Mouse (Mus musculus): ENCODE results near the gene 1700092M07Rik. TPM values are rescaled to one million over a fixed set of nuclear protein-coding genes. Genes with fewer than 3 reads are reported as not detected.
A peak's percentile ranks its signal among the peaks of the same experiment; 100 is the strongest.

1700092M07Rik gene
- polyA plus RNA-seq, 2 experiments = 0.63 to 0.65 TPM

- no peaks in the 10 kb centered on the region; the same call in 1 of the 2 replicates for H3K9me3 ChIP-seq (ENCODE audit: control insufficient read depth, low read length)
- peak within 1 kb of the TSS; percentile 89 to 94 for H3K4me3 ChIP-seq (ENCODE audit: insufficient read depth in 1 of 2, low read depth in 2 of 2, low read length in 2 of 2)
- peaks cover 24 to 28% of the 10 kb centered on the region in 2 experiments for H3K4me1 ChIP-seq (replicated peaks; ENCODE audit: control insufficient read depth in 2 of 2, insufficient read depth in 2 of 2, low read length in 1 of 2)
- peak within 1 kb of the TSS; percentile 92 for H3K4me2 ChIP-seq (ENCODE audit: low read depth)
- TF ChIP-seq EP300 (IDR thresholded peaks at IDR 0.05; ENCODE audit: low read depth) = no peak
- peak; percentile 40 for TF ChIP-seq CTCF (IDR thresholded peaks at IDR 0.05; ENCODE audit: low read depth)
- 17% methylated on average over 29 of the region's 29 CpGs for WGBS (ENCODE audit: insufficient replicate concordance)
- ATAC-seq (ENCODE audit: insufficient read depth) = no peak
- peaks cover 67% of the 10 kb centered on the region for H3K36me3 ChIP-seq (replicated peaks; ENCODE audit: control insufficient read depth, insufficient read depth, low read depth)
- no peaks in the 10 kb centered on the region for H3K27me3 ChIP-seq (ENCODE audit: control insufficient read depth, insufficient read depth, low read length)
- DNase-seq (ENCODE audit: low read depth in 3 of 3, low spot score in 3 of 3) = peak in 1 of 3 experiments; percentile 50
- peak within 1 kb of the TSS; percentile 93 for H3K9ac ChIP-seq (replicated peaks)
- H3K27ac ChIP-seq = peak within 1 kb of the TSS; percentile 80
These were observed 30.2 kb downstream of the 1700092M07Rik start, which contains the start of gene Tmem223 for GRCm38 (mm10) chr19:8770567-8771270. Gene Tmem223, plus strand, starts transcription at chr19:8770996.

GRCm38 (mm10) chr19:8772996-8773395 lies 32.5 kb downstream of the 1700092M07Rik start:
- Histone ChIP-seq H3K27ac (peak overlapping the region; percentile 88), H3K9me3 (ENCODE audit: control insufficient read depth, low read length) (no peaks in the 10 kb centered on the region), H3K4me2 (ENCODE audit: low read depth) (peak overlapping the region; percentile 98), H3K4me3 (ENCODE audit: insufficient read depth in 1 of 2, low read depth in 2 of 2, low read length in 2 of 2) (peak overlapping the region; percentile 79 to 87), H3K9ac (replicated peaks) (peak overlapping the region; percentile 96), H3K36me3 (replicated peaks; ENCODE audit: control insufficient read depth, insufficient read depth, low read depth) (peaks cover 47% of the 10 kb centered on the region), H3K27me3 (ENCODE audit: control insufficient read depth, insufficient read depth, low read length) (no peaks in the 10 kb centered on the region), H3K4me1 (replicated peaks; ENCODE audit: control insufficient read depth in 2 of 2, insufficient read depth in 2 of 2, low read length in 1 of 2) (peaks cover 27 to 32% of the 10 kb centered on the region in 2 experiments)
- DNase-seq (ENCODE audit: low read depth in 3 of 3, low spot score in 3 of 3) (peak in 2 of 3 experiments; percentile 56 to 59), ATAC-seq (ENCODE audit: insufficient read depth) (peak; percentile 44; the same call in 1 of the 2 replicates)
- WGBS (ENCODE audit: insufficient replicate concordance) = 14% methylated on average over 5 of the region's 5 CpGs
- TF ChIP-seq CTCF (IDR thresholded peaks at IDR 0.05; ENCODE audit: low read depth) (no peak), EP300 (IDR thresholded peaks at IDR 0.05; ENCODE audit: low read depth) (no peak)

GRCm38 (mm10) chr19:8773409-8773808 lies 32.9 kb downstream of the 1700092M07Rik start:
- Histone ChIP-seq H3K4me3 (ENCODE audit: insufficient read depth in 1 of 2, low read depth in 2 of 2, low read length in 2 of 2) (peak overlapping the region; percentile 79 to 87), H3K27me3 (ENCODE audit: control insufficient read depth, insufficient read depth, low read length) (no peaks in the 10 kb centered on the region), H3K36me3 (replicated peaks; ENCODE audit: control insufficient read depth, insufficient read depth, low read depth) (peaks cover 45% of the 10 kb centered on the region), H3K4me1 (replicated peaks; ENCODE audit: control insufficient read depth in 2 of 2, insufficient read depth in 2 of 2, low read length in 1 of 2) (peaks cover 27 to 32% of the 10 kb centered on the region in 2 experiments), H3K4me2 (ENCODE audit: low read depth) (peak overlapping the region; percentile 98), H3K9ac (replicated peaks) (peak overlapping the region; percentile 96), H3K9me3 (ENCODE audit: control insufficient read depth, low read length) (no peaks in the 10 kb centered on the region), H3K27ac (peak overlapping the region; percentile 88)
- no peak for ATAC-seq (ENCODE audit: insufficient read depth)
- no peak for TF ChIP-seq CTCF (IDR thresholded peaks at IDR 0.05; ENCODE audit: low read depth)
- TF ChIP-seq EP300 (IDR thresholded peaks at IDR 0.05; ENCODE audit: low read depth) = no peak
- 12% methylated on average over 6 of the region's 6 CpGs for WGBS (ENCODE audit: insufficient replicate concordance)
- no peak for DNase-seq (ENCODE audit: low read depth in 3 of 3, low spot score in 3 of 3)

- 0 out of 2 replicates have a peak, but pooled peaks have one; percentile 25 for TF ChIP-seq EP300 (IDR thresholded peaks at IDR 0.05; ENCODE audit: low read depth)
- peak; percentile 21 for TF ChIP-seq CTCF (IDR thresholded peaks at IDR 0.05; ENCODE audit: low read depth)
- peak; percentile 88 for ATAC-seq (ENCODE audit: insufficient read depth)
- WGBS (ENCODE audit: insufficient replicate concordance) = under 1% methylated on average over 68 of the region's 68 CpGs
- peak; percentile 89 to 92 (median 92) for DNase-seq (ENCODE audit: low read depth in 3 of 3, low spot score in 3 of 3)
- no peaks in the 10 kb centered on the region for H3K9me3 ChIP-seq (ENCODE audit: control insufficient read depth, low read length)
- H3K4me3 ChIP-seq (ENCODE audit: insufficient read depth in 1 of 2, low read depth in 2 of 2, low read length in 2 of 2) = peak within 1 kb of the TSS; percentile 79 to 87
- peak within 1 kb of the TSS; percentile 98 for H3K4me2 ChIP-seq (ENCODE audit: low read depth)
- peaks cover 27 to 32% of the 10 kb centered on the region in 2 experiments for H3K4me1 ChIP-seq (replicated peaks; ENCODE audit: control insufficient read depth in 2 of 2, insufficient read depth in 2 of 2, low read length in 1 of 2)
- H3K27me3 ChIP-seq (ENCODE audit: control insufficient read depth, insufficient read depth, low read length) = no peaks in the 10 kb centered on the region
- H3K9ac ChIP-seq (replicated peaks) = peak within 1 kb of the TSS; percentile 96
- H3K27ac ChIP-seq = peak within 1 kb of the TSS; percentile 88
- peaks cover 39% of the 10 kb centered on the region for H3K36me3 ChIP-seq (replicated peaks; ENCODE audit: control insufficient read depth, insufficient read depth, low read depth)
These were observed 33.7 kb downstream of the 1700092M07Rik start, which contains the start of gene Tmem179b for GRCm38 (mm10) chr19:8774086-8774835. Gene Tmem179b, minus strand, starts transcription at chr19:8774467.

All from liver, embryonic 14.5 days (tissue).